Mouse (Mus musculus) A20 (cell line): Measurements from ENCODE around the gene Kif5c.
A peak's percentile ranks its signal among the peaks of the same experiment; 100 is the strongest.

Experiments used
- DNase-seq: peaks from one replicate; pipeline ENCODE4 v3.0.0-alpha.2; 2011; ENCODE audit warnings: low read depth, low spot score

The Kif5c gene

DNA sequence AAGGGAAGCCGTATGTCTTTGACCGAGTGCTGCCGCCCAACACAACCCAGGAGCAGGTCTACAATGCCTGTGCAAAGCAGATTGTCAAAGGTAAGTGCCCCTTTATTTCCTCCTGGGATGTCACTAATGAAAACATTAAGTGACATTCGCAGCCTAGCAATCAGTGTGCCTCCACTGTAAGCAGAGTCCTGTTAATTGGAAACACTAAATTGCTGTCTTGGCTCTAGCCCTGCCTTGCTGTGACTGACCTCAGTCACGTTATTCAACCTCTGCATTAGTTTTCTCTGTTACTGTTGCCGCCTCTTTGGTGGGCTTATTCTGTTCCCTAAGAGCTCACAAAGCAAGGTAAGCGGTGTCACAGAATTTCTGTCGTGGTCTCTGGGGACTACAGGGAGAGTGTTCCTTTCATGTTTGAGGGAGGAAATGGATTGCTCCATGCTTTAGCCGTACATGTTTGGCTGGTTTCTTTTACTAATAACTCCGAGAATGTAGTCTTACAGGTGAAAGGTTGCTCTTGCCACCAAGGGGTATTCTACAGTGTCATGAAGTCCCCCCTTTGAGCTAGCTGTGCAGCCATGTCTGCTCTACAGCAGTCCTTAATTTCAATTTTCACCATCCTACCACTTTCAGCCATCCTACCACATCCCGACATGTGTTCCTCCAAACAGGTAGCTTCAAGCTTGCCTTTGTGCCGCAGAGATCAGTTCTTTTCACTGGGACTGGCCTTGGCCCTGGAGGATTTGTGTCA is 52.8 kb downstream of the Kif5c start:
- DNase-seq, result no peak

DNA sequence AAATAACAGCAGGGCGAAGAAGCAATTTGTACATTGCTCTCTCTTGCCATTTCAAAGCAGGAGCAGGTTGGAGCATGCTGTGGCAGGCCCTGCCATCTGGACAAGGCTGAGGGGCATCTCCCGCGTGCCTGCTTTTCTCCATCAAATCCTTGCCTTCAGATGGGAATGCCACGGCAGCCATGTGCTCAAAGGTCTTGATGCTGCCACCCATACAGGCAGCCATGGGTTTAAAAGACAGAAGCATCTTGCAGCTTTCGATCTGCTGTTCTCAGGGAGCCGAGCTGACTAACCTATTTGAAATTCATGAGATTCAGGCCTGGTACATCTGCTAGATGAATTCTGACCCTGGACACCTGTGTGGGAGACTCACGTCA is 53.4 kb downstream of the Kif5c start:
- no peak for DNase-seq

- DNase-seq, result no peak
These were observed 56.9 kb downstream of the Kif5c start for GRCm38 (mm10) chr2:49676020-49676419.

DNA sequence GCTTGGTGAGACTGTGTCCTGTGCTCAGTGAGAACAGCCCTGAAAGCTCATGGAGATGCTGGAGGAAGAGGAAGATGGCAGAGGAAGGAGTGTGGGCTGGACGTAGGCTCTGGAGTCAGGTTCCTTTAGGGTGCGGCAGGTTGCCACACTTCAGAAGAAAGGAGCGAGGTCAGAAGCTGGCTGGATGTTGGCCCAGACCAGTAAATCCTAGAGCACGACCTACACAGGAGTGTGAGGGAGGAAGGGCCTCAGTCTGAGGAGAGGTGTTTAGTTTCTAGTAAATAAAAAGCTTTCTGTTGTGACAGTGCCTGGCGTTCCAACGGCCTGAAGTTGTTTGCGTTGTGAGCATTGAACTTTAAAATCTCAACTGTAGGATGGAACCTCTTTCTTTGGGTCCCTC is 59.3 kb downstream of the Kif5c start:
- DNase-seq, result no peak

DNA sequence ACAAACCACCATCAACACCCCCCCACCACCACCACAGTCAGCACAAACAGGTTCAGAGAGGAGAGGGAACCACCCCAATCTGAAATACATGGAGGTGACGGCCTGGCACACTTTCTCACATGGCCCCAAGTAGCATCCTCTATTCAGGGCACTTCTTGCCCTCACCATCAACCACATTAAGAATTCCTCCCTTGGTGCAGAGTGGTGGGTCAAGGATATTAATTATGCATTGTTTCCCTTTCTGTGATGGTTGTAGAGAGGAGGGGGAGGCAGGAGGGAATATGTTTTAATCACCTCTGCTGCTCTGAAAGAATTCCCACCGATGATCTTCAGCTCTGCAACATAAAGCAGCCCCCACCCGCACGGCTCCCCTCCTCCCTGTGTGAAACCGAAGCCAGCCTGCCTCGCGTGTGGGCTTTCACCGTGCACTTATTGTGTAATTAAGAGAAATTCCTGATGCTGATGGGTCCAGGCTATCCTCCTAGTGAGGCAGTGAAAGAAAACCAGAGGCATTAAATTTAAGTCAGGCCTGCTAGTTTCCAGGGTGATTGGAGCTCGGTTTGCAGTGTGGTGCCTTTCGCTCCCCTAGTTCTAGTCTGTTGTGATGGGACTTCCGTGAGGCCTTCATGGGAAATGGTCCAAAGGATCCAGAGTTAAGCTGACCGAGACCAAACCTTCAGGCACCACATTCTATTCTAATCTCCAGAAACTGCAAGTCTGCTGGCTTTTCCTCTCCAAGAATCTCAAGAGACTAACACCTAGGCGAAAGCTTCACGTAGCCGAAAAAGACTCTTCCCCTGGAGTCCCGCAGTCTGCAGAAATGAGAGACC is 60.3 kb downstream of the Kif5c start:
- no peak for DNase-seq

GRCm38 (mm10) chr2:49682754-49683153 is 63.7 kb downstream of the Kif5c start:
- no peak for DNase-seq

DNA sequence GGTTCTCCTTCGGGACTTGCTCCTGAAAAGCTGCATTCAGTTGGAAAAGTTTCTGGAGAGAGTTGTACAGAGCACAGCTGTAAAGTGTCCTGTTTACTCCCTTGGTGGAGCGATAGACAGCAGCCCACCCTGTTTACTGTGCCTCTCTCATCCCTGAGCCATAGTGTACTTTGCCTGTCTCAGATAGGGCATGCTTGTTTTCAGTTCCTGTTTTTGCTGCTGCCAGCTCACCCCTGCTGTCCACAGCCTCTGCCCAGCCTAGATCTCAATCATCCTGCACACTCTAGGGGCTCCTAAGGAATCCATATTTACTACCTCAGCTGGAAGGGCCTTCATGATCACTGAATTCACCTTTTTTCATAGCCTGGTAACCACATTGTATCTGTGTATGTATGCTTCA is 65.7 kb downstream of the Kif5c start:
- peak; percentile 44 for DNase-seq

DNA sequence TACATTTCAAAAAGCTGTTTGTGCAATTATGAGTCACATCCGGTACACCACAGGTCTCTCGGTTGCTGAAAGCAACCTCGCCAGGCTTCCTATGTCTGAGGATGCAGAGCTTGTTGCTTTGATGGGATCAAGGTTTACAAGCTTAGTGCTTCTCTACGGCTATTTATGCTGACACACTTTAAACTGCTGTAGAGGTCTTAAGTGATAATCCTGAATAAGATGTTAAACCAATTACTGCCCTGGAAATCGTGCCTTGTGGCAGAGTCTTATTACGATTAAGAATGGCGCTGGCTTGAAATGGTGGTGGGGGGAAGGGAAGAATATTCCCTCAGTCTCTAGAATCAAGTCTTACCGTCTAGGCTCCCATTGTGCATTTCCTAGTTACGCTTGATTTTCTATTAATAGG is 71.3 kb downstream of the Kif5c start:
- no peak for DNase-seq

GRCm38 (mm10) chr2:49691441-49691840 is 72.3 kb downstream of the Kif5c start:
- no peak for DNase-seq

DNA sequence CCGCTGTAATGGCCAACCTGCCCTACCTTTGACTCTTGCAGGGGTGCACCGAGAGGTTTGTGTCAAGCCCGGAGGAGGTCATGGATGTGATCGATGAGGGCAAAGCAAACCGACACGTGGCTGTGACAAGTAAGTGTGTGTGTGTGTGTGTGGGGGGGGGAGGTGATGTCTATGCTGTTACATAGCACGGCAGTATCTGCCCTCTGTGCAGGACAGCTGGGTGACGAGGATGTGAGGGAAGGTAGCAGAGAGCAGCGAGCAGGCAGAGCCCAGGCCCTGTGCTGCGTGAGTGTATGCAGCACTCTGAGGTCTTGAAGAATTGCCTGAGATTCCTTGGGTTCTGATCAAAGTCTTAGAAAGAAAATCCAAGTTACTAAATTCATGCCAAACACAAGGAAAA is 75.6 kb downstream of the Kif5c start:
- DNase-seq, result no peak

DNA sequence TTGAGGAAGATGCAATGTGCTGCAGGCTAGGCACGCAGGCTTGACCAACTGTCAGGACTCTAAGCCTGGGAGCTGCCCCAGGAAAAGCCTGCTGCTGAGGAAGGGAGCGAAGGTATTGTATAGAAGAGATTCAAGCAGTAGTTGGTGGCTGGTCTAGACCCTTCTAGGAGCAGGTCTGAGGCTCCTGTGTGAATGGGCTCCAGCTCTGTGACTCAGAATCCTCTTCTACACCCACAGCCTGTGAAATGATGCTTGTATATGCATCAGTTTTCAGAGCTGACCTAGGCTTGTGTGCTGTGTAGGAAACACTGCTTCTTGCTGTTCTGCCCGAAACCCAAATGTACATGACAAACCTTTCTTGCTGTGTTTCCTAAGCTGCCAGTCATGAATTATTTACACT is 76.4 kb downstream of the Kif5c start:
- DNase-seq, result no peak

- no peak for DNase-seq
These were observed 79.8 kb downstream of the Kif5c start for GRCm38 (mm10) chr2:49698851-49699250.

- no peak for DNase-seq
These were observed 81.3 kb downstream of the Kif5c start for GRCm38 (mm10) chr2:49700176-49700971.

GRCm38 (mm10) chr2:49710223-49710622 is 91.1 kb downstream of the Kif5c start:
- DNase-seq, result peak; percentile 45

GRCm38 (mm10) chr2:49711693-49712092 is 92.6 kb downstream of the Kif5c start:
- DNase-seq, result no peak

DNA sequence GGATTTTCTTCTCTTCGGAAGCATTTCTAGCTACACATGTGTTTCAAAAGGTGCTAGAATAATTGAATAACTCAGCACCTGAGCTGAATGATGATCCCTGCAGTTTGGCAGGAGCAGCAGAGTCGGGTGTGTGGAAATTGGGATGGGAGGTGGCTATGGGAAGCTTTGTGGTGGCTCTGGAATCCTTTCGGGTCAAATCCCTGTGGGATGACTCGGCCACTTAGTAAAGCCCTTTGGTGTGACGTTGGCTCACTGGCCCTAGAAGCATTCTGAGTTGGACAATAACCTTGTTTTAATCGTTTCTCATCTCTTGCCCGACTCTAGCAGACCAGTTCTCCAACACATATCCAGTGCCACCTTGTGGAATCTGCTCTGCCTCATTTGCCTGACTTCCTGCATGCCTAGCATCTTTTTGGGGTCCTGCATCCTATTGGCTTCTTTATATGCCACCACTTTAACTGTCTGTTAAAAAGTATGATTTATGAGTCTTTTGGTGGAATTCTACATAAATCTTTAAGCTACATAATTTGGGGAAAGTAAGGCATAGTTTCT is 93.3 kb downstream of the Kif5c start:
- no peak for DNase-seq

DNA sequence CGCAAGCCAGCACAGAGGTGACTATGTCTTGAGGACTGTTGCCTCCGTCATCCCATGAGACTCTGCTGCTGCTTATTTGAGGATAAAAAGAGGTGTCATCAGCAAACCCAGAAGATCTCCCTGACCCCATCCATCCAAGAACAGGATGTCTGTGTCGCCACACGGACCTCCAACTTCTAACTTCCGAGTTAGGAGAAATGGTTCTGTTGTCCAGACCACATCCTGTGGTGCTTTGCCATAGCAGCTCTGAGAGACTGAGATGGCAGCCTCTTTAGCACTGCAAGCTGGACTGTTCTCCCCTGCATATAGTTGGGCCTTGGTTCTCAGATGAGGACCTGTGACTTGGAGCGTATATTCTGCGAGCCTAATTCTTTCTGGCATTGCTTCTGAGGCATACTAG is 97.4 kb downstream of the Kif5c start:
- no peak for DNase-seq

GRCm38 (mm10) chr2:49717437-49718116 is 98.5 kb downstream of the Kif5c start:
- no peak for DNase-seq

DNA sequence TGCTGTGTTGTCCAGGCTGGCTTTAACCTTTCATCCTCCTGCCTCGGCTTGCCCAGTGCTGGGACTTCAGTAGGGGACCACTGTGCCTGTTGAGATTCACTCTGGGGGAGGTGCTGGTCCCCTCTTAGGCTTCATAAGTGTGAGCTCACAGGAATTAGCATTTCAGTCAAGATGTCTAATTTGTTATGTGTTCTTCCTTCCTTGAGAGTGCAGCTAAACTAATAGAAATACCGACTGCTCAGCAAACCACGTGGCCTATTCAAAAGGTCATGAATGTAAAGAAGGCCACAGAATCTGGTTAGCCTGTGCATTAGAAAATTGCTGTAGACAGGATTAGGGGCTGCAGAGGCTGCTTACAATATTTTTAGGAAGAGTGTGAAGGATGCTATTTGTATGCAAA is 99.4 kb downstream of the Kif5c start:
- DNase-seq, result no peak

- no peak for DNase-seq
These were observed 100.1 kb downstream of the Kif5c start for GRCm38 (mm10) chr2:49718935-49719850.
